Mouse (Mus musculus) MEL (cell line): Measurements from ENCODE around the gene Tmem184b. TPM values are rescaled to one million over a fixed set of nuclear protein-coding genes. Genes with fewer than 3 reads are reported as not detected.

ENCODE experiments used
- DNase-seq: peaks from one replicate; pipeline ENCODE4 v3.0.0; 2011; ENCODE audit warnings: low read depth, low spot score
- H3K27ac ChIP-seq: 2 replicates; pipeline ENCODE4 v1.5.1; 2012; ENCODE audit warnings: low read depth, mild to moderate bottlenecking, control low read depth, low read length, moderate library complexity; ENCODE audit not compliant: control insufficient read depth
- H3K27me3 ChIP-seq, 2 experiments: fragments of 150-350 bp in 1 of 2; sonication (generic) in 1 of 2; 2 replicates each; pipeline ENCODE4 v1.6.1; 2012; ENCODE audit warnings: low read length in 2 of 2, mild to moderate bottlenecking in 2 of 2, improper control_type of control experiment in 1 of 2, moderate library complexity in 1 of 2; ENCODE audit not compliant: insufficient read depth in 2 of 2, control insufficient read depth in 1 of 2
- H3K36me3 ChIP-seq, 2 experiments: 2 replicates each; pipeline ENCODE4 v1.6.1; 2012 to 2014; ENCODE audit warnings: low read length in 2 of 2, improper control_type of control experiment in 1 of 2, inconsistent platforms in 1 of 2, mild to moderate bottlenecking in 1 of 2; ENCODE audit not compliant: insufficient read depth in 2 of 2, control insufficient read depth in 1 of 2
- H3K4me1 ChIP-seq, 2 experiments: fragments of 150-350 bp in 1 of 2; sonication (generic) in 1 of 2; 2 replicates each; pipeline ENCODE4 v1.6.1; 2012; ENCODE audit warnings: low read length in 2 of 2, improper control_type of control experiment in 1 of 2, mild to moderate bottlenecking in 1 of 2; ENCODE audit not compliant: insufficient read depth in 2 of 2, control insufficient read depth in 1 of 2
- H3K4me3 ChIP-seq, 2 experiments: fragments of 150-350 bp in 1 of 2; sonication (generic) in 1 of 2; 2 replicates each; pipeline ENCODE4 v1.5.1; 2012; ENCODE audit warnings: low read depth in 2 of 2, low read length in 2 of 2, mild to moderate bottlenecking in 2 of 2, moderate library complexity in 2 of 2, control low read depth in 1 of 2, improper control_type of control experiment in 1 of 2; ENCODE audit not compliant: control insufficient read depth in 1 of 2, insufficient read depth in 1 of 2
- H3K79me2 ChIP-seq: 2 replicates; pipeline ENCODE4 v1.6.1; 2012; ENCODE audit warnings: mild to moderate bottlenecking, low read length, moderate library complexity; ENCODE audit not compliant: control insufficient read depth, poor library complexity, insufficient read depth
- H3K9ac ChIP-seq: 2 replicates; pipeline ENCODE4 v1.6.1; 2012; ENCODE audit warnings: low read depth, mild to moderate bottlenecking, control low read depth, low read length, moderate library complexity; ENCODE audit not compliant: control insufficient read depth, poor library complexity, severe bottlenecking
- H3K9me3 ChIP-seq: fragments of 150-350 bp; sonication (generic); replicated peaks from 2 replicates; pipeline ENCODE4 v1.6.1; 2012; ENCODE audit warnings: mild to moderate bottlenecking, low read length, improper control_type of control experiment, moderate library complexity; ENCODE audit not compliant: insufficient read depth
- BHLHE40 ChIP-seq: IDR thresholded peaks from 2 replicates; pipeline ENCODE4 v1.6.1; 2012; ENCODE audit warnings: low read depth, mild to moderate bottlenecking, inconsistent platforms, low read length, improper control_type of control experiment, borderline replicate concordance
- CHD1 ChIP-seq: IDR thresholded peaks from 2 replicates; pipeline ENCODE4 v1.6.1; 2012; ENCODE audit warnings: low read depth, mild to moderate bottlenecking, inconsistent platforms, low read length, improper control_type of control experiment
- CHD2 ChIP-seq: IDR thresholded peaks from 2 replicates; pipeline ENCODE4 v1.6.1; 2011; ENCODE audit warnings: low read length, improper control_type of control experiment
- EP300 ChIP-seq, 2 experiments: IDR thresholded peaks; 2 replicates each; pipeline ENCODE4 v1.6.1; 2011; ENCODE audit warnings: improper control_type of control experiment in 2 of 2, low read length in 2 of 2, low read depth in 1 of 2, mild to moderate bottlenecking in 1 of 2
- ETS1 ChIP-seq: IDR thresholded peaks from 2 replicates; pipeline ENCODE4 v1.6.1; 2012; ENCODE audit warnings: low read depth, mild to moderate bottlenecking, inconsistent platforms, low read length, improper control_type of control experiment, moderate library complexity
- GATA1 ChIP-seq: IDR thresholded peaks from 2 replicates; pipeline ENCODE4 v1.6.1; 2011; ENCODE audit warnings: low read depth, low read length, improper control_type of control experiment
- JUND ChIP-seq: IDR thresholded peaks from 2 replicates; pipeline ENCODE4 v1.6.1; 2011; ENCODE audit warnings: low read depth, mild to moderate bottlenecking, improper control_type of control experiment, low read length
- KAT2A ChIP-seq: conservative IDR thresholded peaks from 2 replicates; pipeline ENCODE4 v1.6.1; 2012; ENCODE audit warnings: low read depth, low read length, improper control_type of control experiment, inconsistent platforms
- MAFK ChIP-seq: IDR thresholded peaks from 2 replicates; pipeline ENCODE4 v1.6.1; 2011; ENCODE audit warnings: low read depth, mild to moderate bottlenecking, low read length, improper control_type of control experiment, borderline replicate concordance
- MAX ChIP-seq: IDR thresholded peaks from 2 replicates; pipeline ENCODE4 v1.6.1; 2011; ENCODE audit warnings: low read length, improper control_type of control experiment
- MYB ChIP-seq: IDR thresholded peaks from 2 replicates; pipeline ENCODE4 v1.6.1; 2011; ENCODE audit warnings: mild to moderate bottlenecking, low read depth, low read length, improper control_type of control experiment
- MYC ChIP-seq: IDR thresholded peaks from 2 replicates; pipeline ENCODE4 v1.6.1; 2011; ENCODE audit warnings: low read depth, mild to moderate bottlenecking, low read length, improper control_type of control experiment, moderate library complexity
- POLR2A ChIP-seq, 2 experiments: IDR thresholded peaks; 2 replicates each; pipeline ENCODE4 v1.6.1; 2011 to 2012; ENCODE audit warnings: low read length in 2 of 2, mild to moderate bottlenecking in 2 of 2, control low read depth in 1 of 2, improper control_type of control experiment in 1 of 2, low read depth in 1 of 2, moderate library complexity in 1 of 2; ENCODE audit not compliant: control insufficient read depth in 1 of 2, insufficient read depth in 1 of 2, poor library complexity in 1 of 2
- POLR2AphosphoS2 ChIP-seq: IDR thresholded peaks from 2 replicates; pipeline ENCODE4 v1.6.1; 2011; ENCODE audit warnings: low read length, improper control_type of control experiment
- POLR2AphosphoS5 ChIP-seq: IDR thresholded peaks from 2 replicates; pipeline ENCODE4 v1.6.1; 2012; ENCODE audit warnings: low read depth, borderline replicate concordance, mild to moderate bottlenecking, inconsistent platforms, low read length, moderate library complexity, mixed read lengths
- RCOR1 ChIP-seq: IDR thresholded peaks from 2 replicates; pipeline ENCODE4 v1.6.1; 2012; ENCODE audit warnings: low read depth, mild to moderate bottlenecking, inconsistent platforms, low read length, improper control_type of control experiment
- SMC3 ChIP-seq: IDR thresholded peaks from 2 replicates; pipeline ENCODE4 v1.6.1; 2011; ENCODE audit warnings: low read depth, low read length, improper control_type of control experiment
- TCF12 ChIP-seq: IDR thresholded peaks from 2 replicates; pipeline ENCODE4 v1.6.1; 2014; ENCODE audit warnings: low read depth, mild to moderate bottlenecking, inconsistent platforms, low read length, improper control_type of control experiment, moderate library complexity
- USF1 ChIP-seq: IDR thresholded peaks from 2 replicates; pipeline ENCODE4 v1.6.1; 2014; ENCODE audit warnings: low read depth, mild to moderate bottlenecking, inconsistent platforms, low read length, improper control_type of control experiment, moderate library complexity
- ZC3H11A ChIP-seq: IDR thresholded peaks from 2 replicates; pipeline ENCODE4 v1.6.1; 2012; ENCODE audit warnings: low read depth, mild to moderate bottlenecking, inconsistent platforms, low read length, improper control_type of control experiment
- ZKSCAN1 ChIP-seq: IDR thresholded peaks from 2 replicates; pipeline ENCODE4 v1.6.1; 2012; ENCODE audit warnings: low read depth, mild to moderate bottlenecking, inconsistent platforms, low read length, improper control_type of control experiment, moderate library complexity
- ZNF384 ChIP-seq: IDR thresholded peaks from 2 replicates; pipeline ENCODE4 v1.6.1; 2012; ENCODE audit warnings: low read depth, mild to moderate bottlenecking, inconsistent platforms, low read length, improper control_type of control experiment
- polyA plus RNA-seq, 2 experiments: library from polyadenylated mRNA; stranded (reverse) in 1 of 2; unstranded in 1 of 2; fragments of >175 nt in 1 of 2; fragments of >200 nt in 1 of 2; gene quantifications; 2 replicates each; pipeline versions ENCODE4 v1.2.1 to v1.2.4; 2012; ENCODE audit warnings: low replicate concordance in 2 of 2, low read depth in 1 of 2; ENCODE audit not compliant: insufficient read length in 2 of 2, insufficient read depth in 1 of 2, missing spikeins in 1 of 2
- total RNA-seq: library from RNA; depleted of rRNA; stranded (reverse); fragments of 300-350 nt; gene quantifications from 2 replicates; pipeline ENCODE4 v1.2.3, GENCODE M21; 2012

Gene Tmem184b
- total and polyA plus RNA-seq, 3 experiments: 7.5 to 28.4 TPM; not detected in 1

DNA sequence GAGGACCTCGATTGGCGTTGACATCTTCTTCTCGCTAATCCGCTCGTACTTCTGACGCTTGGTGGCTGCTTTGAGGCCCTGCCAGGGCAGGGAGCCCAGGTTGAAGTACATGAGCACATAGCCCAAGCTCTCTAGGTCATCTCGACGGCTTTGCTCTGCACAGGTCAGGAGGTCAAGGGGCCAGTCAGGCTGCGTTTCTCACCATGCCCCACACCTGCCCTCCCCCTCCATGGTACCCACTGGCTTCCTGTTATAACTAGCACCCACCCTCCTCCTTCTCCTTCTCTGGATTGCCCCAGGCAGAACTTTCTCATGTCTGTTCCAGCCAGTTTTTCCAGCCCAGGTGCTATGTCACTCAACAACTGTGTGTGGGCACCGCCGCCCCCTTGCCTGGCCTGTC is 22.1 kb upstream of the Tmem184b start:
- no peaks in the 10 kb centered on the region for H3K27me3 ChIP-seq
- TF ChIP-seq CHD2: no peak
- H3K4me3 ChIP-seq: no peak overlapping the region
- peaks cover 3 to 17% of the 10 kb centered on the region in 2 experiments for H3K4me1 ChIP-seq
- H3K9ac ChIP-seq: no peak overlapping the region
- H3K36me3 ChIP-seq: peaks cover 4 to 13% of the 10 kb centered on the region in 2 experiments; a peak in 3 of 4 replicates
- H3K27ac ChIP-seq: no peak overlapping the region
- no peak for DNase-seq
- no peaks in the 10 kb centered on the region for H3K9me3 ChIP-seq
- H3K79me2 ChIP-seq: no peaks in the 10 kb centered on the region

- no peaks in the 10 kb centered on the region for H3K79me2 ChIP-seq
- H3K4me1 ChIP-seq: peaks cover 3 to 17% of the 10 kb centered on the region in 2 experiments
- DNase-seq: no peak
- H3K36me3 ChIP-seq: peaks cover 4 to 13% of the 10 kb centered on the region in 2 experiments; a peak in 3 of 4 replicates
- H3K4me3 ChIP-seq: no peak overlapping the region
- H3K9me3 ChIP-seq: no peaks in the 10 kb centered on the region
- no peak for TF ChIP-seq POLR2AphosphoS5
- TF ChIP-seq USF1: no peak
- TF ChIP-seq BHLHE40: no peak
- no peak for TF ChIP-seq ETS1
- no peak for TF ChIP-seq POLR2A (IDR thresholded peaks at IDR 0.05; ENCODE audit: control insufficient read depth in 1 of 2, insufficient read depth in 1 of 2, low read depth in 1 of 2, low read length in 2 of 2, poor library complexity in 1 of 2)
- TF ChIP-seq ZNF384: no peak
- TF ChIP-seq JUND: no peak
- no peak for TF ChIP-seq MYC
- no peak for TF ChIP-seq ZKSCAN1
- no peak overlapping the region for H3K27ac ChIP-seq
- no peaks in the 10 kb centered on the region for H3K27me3 ChIP-seq
- H3K9ac ChIP-seq: no peak overlapping the region
Observed at GRCm38 (mm10) chr15:79424602-79425001, 21.2 kb upstream of the Tmem184b start.

DNA sequence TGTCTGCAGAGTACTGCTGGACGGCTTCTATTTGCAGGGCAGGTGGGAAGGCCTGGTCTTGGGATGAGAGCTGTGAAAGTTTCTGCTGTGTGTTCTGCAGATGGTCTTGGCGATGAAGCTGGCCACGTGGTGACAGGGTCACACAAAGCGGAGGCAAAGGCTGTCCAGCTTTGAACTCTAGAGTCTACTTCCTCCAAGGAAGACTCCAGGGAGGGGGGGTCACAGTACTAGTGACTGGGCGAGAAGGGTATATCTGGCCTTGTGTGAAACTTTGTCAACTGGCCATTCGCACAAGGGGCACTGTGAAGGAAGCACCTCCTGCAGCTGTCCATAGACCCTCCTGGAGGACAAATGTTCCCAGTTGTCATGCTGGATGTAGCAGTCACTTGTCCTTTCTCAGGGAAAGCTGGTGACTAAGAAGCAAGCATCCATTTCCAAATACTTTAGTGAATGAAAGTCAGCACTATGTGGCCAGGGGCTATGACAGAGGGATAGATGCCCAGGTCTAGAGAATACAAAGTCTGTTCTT is 19.4 kb upstream of the Tmem184b start:
- TF ChIP-seq RCOR1 (no peak), CHD1 (no peak), ZKSCAN1 (no peak), POLR2AphosphoS2 (no peak), GATA1 (no peak), TCF12 (no peak), MAX (no peak), MYB (no peak), KAT2A (no peak), ZC3H11A (no peak), SMC3 (no peak), EP300 (IDR thresholded peaks at IDR 0.05; ENCODE audit: low read depth in 1 of 2, low read length in 2 of 2) (no peak), MAFK (no peak), ETS1 (no peak)
- no peak overlapping the region for H3K4me3 ChIP-seq
- H3K27me3 ChIP-seq: no peaks in the 10 kb centered on the region
- DNase-seq: no peak
- peaks cover under 1 to 4% of the 10 kb centered on the region in 2 experiments; a peak in 3 of 4 replicates for H3K36me3 ChIP-seq
- no peaks in the 10 kb centered on the region for H3K9me3 ChIP-seq
- H3K4me1 ChIP-seq: peaks cover 0 to 4% of the 10 kb centered on the region in 2 experiments; a peak in 3 of 4 replicates
- no peaks in the 10 kb centered on the region for H3K79me2 ChIP-seq
- H3K27ac ChIP-seq: no peak overlapping the region
- H3K9ac ChIP-seq: no peak overlapping the region
